Mouse (Mus musculus) myocyte (in vitro differentiated cells): ENCODE measurements at regions not wholly inside any gene's neighbourhood (a gene's known extent, or its start where the extent isn't known, plus 50 kb on each side); places are given as distances from the start of the nearest gene placed in this dataset.

ENCODE experiments used
- H3K27me3 ChIP-seq: one replicate; pipeline ENCODE4 v1.6.1; 2011; ENCODE audit not compliant: control insufficient read depth, insufficient read depth, insufficient read length
- H3K36me3 ChIP-seq: one replicate; pipeline ENCODE4 v1.6.1; 2011; ENCODE audit not compliant: control insufficient read depth, insufficient read depth
- H3K4me2 ChIP-seq: one replicate; pipeline ENCODE4 v1.6.1; 2011; ENCODE audit warnings: low read depth, control low read depth
- H3K4me3 ChIP-seq: one replicate; pipeline ENCODE4 v1.5.1; 2011; ENCODE audit warnings: mild to moderate bottlenecking, control low read depth, moderate library complexity
- H3K79me2 ChIP-seq: one replicate; pipeline ENCODE4 v1.6.1; 2011; ENCODE audit not compliant: control insufficient read depth, insufficient read depth
- H3ac ChIP-seq: one replicate; pipeline ENCODE4 v1.6.1; 2011; ENCODE audit not compliant: control insufficient read depth, insufficient read length
- CEBPB ChIP-seq: IDR thresholded peaks from 2 replicates; pipeline ENCODE4 v1.6.1; 2011; ENCODE audit warnings: mild to moderate bottlenecking, moderate library complexity; ENCODE audit not compliant: poor library complexity, insufficient read depth, severe bottlenecking
- E2F4 ChIP-seq: IDR thresholded peaks from one replicate; pipeline ENCODE4 v1.6.1; 2011; ENCODE audit warnings: mild to moderate bottlenecking, control low read depth, moderate library complexity; ENCODE audit not compliant: insufficient read depth
- MAX ChIP-seq: IDR thresholded peaks from one replicate; pipeline ENCODE4 v1.6.1; 2011; ENCODE audit warnings: low read depth, mild to moderate bottlenecking, control low read depth
- MYOD1 ChIP-seq, 3 experiments: IDR thresholded peaks; one replicate each; pipeline ENCODE4 v1.6.1; 2011; ENCODE audit warnings: control low read depth in 2 of 3, low read depth in 2 of 3, mild to moderate bottlenecking in 2 of 3, moderate library complexity in 1 of 3; ENCODE audit not compliant: insufficient read length in 2 of 3, control insufficient read depth in 1 of 3
- MYOG ChIP-seq, 3 experiments: IDR thresholded peaks; one replicate each; pipeline ENCODE4 v1.6.1; 2011; ENCODE audit warnings: control low read depth in 2 of 3, low read depth in 2 of 3, mild to moderate bottlenecking in 2 of 3; ENCODE audit not compliant: insufficient read length in 2 of 3, control insufficient read depth in 1 of 3, insufficient read depth in 1 of 3
- POLR2A ChIP-seq: IDR thresholded peaks from one replicate; pipeline ENCODE4 v1.6.1; 2011; ENCODE audit warnings: low read depth, mild to moderate bottlenecking, control low read depth, moderate library complexity; ENCODE audit not compliant: insufficient read length
- POLR2AphosphoS2 ChIP-seq: IDR thresholded peaks from one replicate; pipeline ENCODE4 v1.6.1; 2011; ENCODE audit warnings: low read depth, control low read depth; ENCODE audit not compliant: insufficient read length
- REST ChIP-seq: IDR thresholded peaks from one replicate; pipeline ENCODE4 v1.6.1; 2011; ENCODE audit warnings: mild to moderate bottlenecking, control low read depth, moderate library complexity; ENCODE audit not compliant: insufficient read depth, insufficient read length
- SRF ChIP-seq: IDR thresholded peaks from one replicate; pipeline ENCODE4 v1.6.1; 2011; ENCODE audit warnings: low read depth; ENCODE audit not compliant: control insufficient read depth, insufficient read length
- TCF12 ChIP-seq: IDR thresholded peaks from one replicate; pipeline ENCODE4 v1.6.1; 2011; ENCODE audit warnings: mild to moderate bottlenecking, control low read depth; ENCODE audit not compliant: poor library complexity, insufficient read depth, severe bottlenecking
- TCF3 ChIP-seq: IDR thresholded peaks from one replicate; pipeline ENCODE4 v1.6.1; 2011; ENCODE audit warnings: low read depth, control low read depth; ENCODE audit not compliant: insufficient read length
- USF1 ChIP-seq: IDR thresholded peaks from one replicate; pipeline ENCODE4 v1.6.1; 2011; ENCODE audit warnings: low read depth, mild to moderate bottlenecking, control low read depth, moderate library complexity

DNA sequence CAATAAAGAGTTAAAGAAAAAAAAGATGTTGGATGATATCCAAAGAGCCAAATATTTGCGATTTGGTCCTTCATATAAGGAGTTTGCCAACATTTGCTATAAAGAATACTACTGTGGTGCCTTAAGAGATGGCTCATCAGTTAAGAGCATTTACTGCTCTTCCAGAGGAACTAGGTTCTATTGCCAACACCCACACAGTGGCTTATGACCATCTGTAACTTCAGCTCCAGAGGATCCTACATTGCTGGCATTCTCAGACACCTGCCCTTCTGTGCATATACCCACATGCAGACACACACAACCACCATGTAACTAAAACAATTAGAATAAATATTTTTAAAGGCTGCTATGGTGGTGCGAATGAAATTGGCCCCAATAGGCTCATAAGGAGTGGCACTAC lies 131.7 kb downstream of the Mex3b start:
- no peak overlapping the region for H3ac ChIP-seq
- no peaks in the 10 kb centered on the region for H3K79me2 ChIP-seq
- no peaks in the 10 kb centered on the region for H3K36me3 ChIP-seq
- no peak for TF ChIP-seq MYOG (IDR thresholded peaks at IDR 0.05; ENCODE audit: control insufficient read depth in 1 of 3, insufficient read depth in 1 of 3, insufficient read length in 2 of 3, low read depth in 2 of 3)
- TF ChIP-seq TCF12: no peak
- no peak for TF ChIP-seq SRF
- TF ChIP-seq MYOD1 (IDR thresholded peaks at IDR 0.05; ENCODE audit: control insufficient read depth in 1 of 3, insufficient read length in 2 of 3, low read depth in 2 of 3): no peak
- no peak for TF ChIP-seq REST
- no peak overlapping the region for H3K4me2 ChIP-seq
- no peaks in the 10 kb centered on the region for H3K27me3 ChIP-seq
- no peak overlapping the region for H3K4me3 ChIP-seq

DNA sequence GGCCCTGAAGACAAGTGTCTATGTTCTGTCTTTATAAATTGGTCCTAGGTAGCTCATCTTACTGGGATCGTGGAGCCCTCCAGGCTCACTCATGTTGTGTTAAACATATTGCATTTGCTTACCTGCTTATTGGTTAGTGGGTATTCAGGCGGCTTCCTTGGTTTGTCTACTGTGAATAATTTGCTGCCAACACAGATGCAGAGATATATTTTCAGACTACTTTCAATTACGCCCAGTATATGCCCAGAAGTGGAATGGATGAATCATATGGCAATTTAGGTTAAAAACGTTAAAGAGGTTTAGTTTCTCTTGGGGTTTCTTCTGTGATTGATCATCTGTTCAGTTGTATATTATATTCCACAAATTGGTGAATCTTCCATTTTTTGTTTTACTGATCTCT lies 140.4 kb downstream of the Mex3b start:
- Histone ChIP-seq H3K4me3 (no peak overlapping the region), H3K4me2 (no peak overlapping the region)

DNA sequence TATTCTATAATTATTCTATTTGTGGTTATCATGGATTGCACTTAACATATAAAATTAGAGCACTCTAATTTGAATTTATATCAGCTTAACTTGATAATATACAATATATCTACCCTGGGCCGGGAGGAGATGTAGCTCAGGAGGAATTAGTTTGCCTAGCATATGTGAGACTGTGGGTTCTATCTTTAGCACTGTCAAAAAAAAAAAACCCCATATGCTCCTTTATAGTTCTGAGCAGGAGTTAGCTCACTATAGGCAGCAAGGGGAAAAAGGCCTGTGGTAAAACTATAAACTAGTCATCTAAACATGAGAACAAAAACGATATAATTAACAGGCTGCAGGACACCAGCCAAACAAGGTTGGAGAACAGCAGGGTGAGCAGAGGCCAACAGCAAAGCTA lies 145.0 kb downstream of the Mex3b start:
- no peaks in the 10 kb centered on the region for H3K79me2 ChIP-seq
- no peaks in the 10 kb centered on the region for H3K27me3 ChIP-seq
- no peak for TF ChIP-seq CEBPB
- no peak for TF ChIP-seq TCF3
- no peak for TF ChIP-seq TCF12
- no peak for TF ChIP-seq POLR2A
- TF ChIP-seq E2F4: no peak
- TF ChIP-seq MAX: no peak
- TF ChIP-seq REST: no peak
- no peak for TF ChIP-seq USF1
- TF ChIP-seq POLR2AphosphoS2: no peak
- TF ChIP-seq SRF: no peak
- no peak for TF ChIP-seq MYOD1 (IDR thresholded peaks at IDR 0.05; ENCODE audit: control insufficient read depth in 1 of 3, insufficient read length in 2 of 3, low read depth in 2 of 3)
- no peak for TF ChIP-seq MYOG (IDR thresholded peaks at IDR 0.05; ENCODE audit: control insufficient read depth in 1 of 3, insufficient read depth in 1 of 3, insufficient read length in 2 of 3, low read depth in 2 of 3)
- no peak overlapping the region for H3ac ChIP-seq
- no peak overlapping the region for H3K4me3 ChIP-seq
- H3K36me3 ChIP-seq: no peaks in the 10 kb centered on the region
- no peak overlapping the region for H3K4me2 ChIP-seq

More for the DNA sequence above, 140.4 kb downstream of the Mex3b start:
- Histone ChIP-seq H3K79me2 (no peaks in the 10 kb centered on the region), H3K27me3 (no peaks in the 10 kb centered on the region), H3K36me3 (no peaks in the 10 kb centered on the region), H3ac (no peak overlapping the region)
- TF ChIP-seq USF1 (no peak), MAX (no peak), SRF (no peak), MYOD1 (IDR thresholded peaks at IDR 0.05; ENCODE audit: control insufficient read depth in 1 of 3, insufficient read length in 2 of 3, low read depth in 2 of 3) (no peak), TCF3 (no peak), REST (no peak), E2F4 (no peak), CEBPB (no peak), TCF12 (no peak), POLR2A (no peak), POLR2AphosphoS2 (no peak), MYOG (IDR thresholded peaks at IDR 0.05; ENCODE audit: control insufficient read depth in 1 of 3, insufficient read depth in 1 of 3, insufficient read length in 2 of 3, low read depth in 2 of 3) (no peak)

GRCm38 (mm10) chr7:83014725-83015690 lies 147.9 kb downstream of the Mex3b start:
- no peaks in the 10 kb centered on the region for H3K79me2 ChIP-seq
- TF ChIP-seq MYOG (IDR thresholded peaks at IDR 0.05; ENCODE audit: control insufficient read depth in 1 of 3, insufficient read depth in 1 of 3, insufficient read length in 2 of 3, low read depth in 2 of 3) (peak in 1 of 3 experiments; percentile 62), MAX (no peak), MYOD1 (IDR thresholded peaks at IDR 0.05; ENCODE audit: control insufficient read depth in 1 of 3, insufficient read length in 2 of 3, low read depth in 2 of 3) (peak in 1 of 3 experiments; percentile 23)
- H3K36me3 ChIP-seq: no peaks in the 10 kb centered on the region
- H3ac ChIP-seq: no peak overlapping the region
- no peak overlapping the region for H3K4me3 ChIP-seq
- no peaks in the 10 kb centered on the region for H3K27me3 ChIP-seq
- H3K4me2 ChIP-seq: no peak overlapping the region

DNA sequence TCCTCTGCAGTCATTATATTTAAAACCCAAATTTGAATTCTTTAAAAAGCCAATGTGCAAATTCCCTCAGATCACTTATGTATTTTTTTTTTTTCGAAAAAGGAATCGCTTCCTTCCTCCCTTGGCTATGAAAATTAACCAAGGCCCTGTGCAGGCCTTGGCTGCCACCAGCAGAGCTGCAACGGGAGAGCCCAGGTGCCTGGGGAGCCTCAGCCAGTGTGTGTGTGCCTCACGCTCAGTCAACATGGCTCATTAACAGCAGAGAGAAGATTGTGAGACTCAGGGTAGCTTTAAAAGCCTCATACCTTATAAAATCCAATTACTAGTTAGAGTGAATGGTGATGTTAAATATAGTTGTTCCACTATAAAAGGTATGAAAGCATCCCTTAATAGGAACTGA lies 148.6 kb downstream of the Mex3b start:
- H3K4me3 ChIP-seq: no peak overlapping the region
- H3K36me3 ChIP-seq: no peaks in the 10 kb centered on the region
- H3K27me3 ChIP-seq: no peaks in the 10 kb centered on the region
- no peak overlapping the region for H3ac ChIP-seq
- H3K4me2 ChIP-seq: no peak overlapping the region
- no peaks in the 10 kb centered on the region for H3K79me2 ChIP-seq
- TF ChIP-seq TCF12 (no peak), SRF (no peak), TCF3 (no peak), USF1 (no peak), POLR2A (no peak), E2F4 (no peak), MAX (no peak), MYOG (IDR thresholded peaks at IDR 0.05; ENCODE audit: control insufficient read depth in 1 of 3, insufficient read depth in 1 of 3, insufficient read length in 2 of 3, low read depth in 2 of 3) (no peak), CEBPB (no peak), POLR2AphosphoS2 (no peak), REST (no peak), MYOD1 (IDR thresholded peaks at IDR 0.05; ENCODE audit: control insufficient read depth in 1 of 3, insufficient read length in 2 of 3, low read depth in 2 of 3) (no peak)
